Mouse (Mus musculus): ENCODE measurements around the gene Ahnak. TPM values are rescaled to one million over a fixed set of nuclear protein-coding genes. Genes with fewer than 3 reads are reported as not detected.
"Not testable (repeated sequence)": the region's sequence is repeated elsewhere in the genome, so short reads cannot be mapped to it uniquely, and the experiment has no call there.

Gene Ahnak
- polyA plus RNA-seq, 1 experiment from 2014 or later = 5.0 TPM

DNA sequence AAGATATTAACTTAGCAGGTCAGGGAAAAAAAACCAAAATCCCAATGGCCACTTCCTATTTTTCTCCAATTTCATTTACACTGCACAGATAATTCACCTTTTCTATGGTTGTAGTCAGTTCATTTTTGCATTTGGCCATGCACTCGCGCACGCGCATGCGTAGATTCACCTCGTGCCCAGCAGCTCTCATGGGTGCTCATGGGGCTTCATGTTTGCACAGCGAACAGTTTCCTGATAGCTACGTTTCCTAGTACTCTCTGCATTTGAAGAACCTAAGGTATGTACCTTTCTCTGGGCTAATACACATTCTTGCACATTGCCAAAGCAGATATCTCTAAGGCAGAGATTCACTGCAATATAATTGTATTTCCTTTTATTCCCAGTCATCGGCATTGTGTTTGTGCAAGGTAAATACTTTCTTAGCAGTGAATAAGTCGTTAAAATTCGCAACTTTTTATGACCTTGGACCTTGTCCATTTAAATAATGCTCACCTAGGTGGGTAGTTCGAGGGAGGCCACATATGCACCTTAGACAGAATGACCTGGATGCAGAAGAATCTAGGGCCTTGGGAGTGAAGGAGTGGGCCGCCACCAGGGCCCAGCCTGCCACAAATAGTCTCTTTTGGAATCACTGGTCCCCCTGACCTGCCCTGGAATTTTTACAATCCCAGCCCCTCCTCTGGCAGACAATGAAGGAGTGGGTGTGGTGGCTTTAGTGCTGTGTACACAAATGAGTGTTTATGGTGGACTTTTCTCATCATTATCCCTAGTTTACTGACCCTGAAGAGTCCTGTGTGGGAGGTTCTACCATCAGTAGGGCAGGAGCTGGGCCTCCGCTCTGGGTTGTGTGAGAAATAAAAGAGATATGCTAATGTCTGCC, 92.5 kb downstream of the Ahnak start:
- Histone ChIP-seq H3K4me2 (replicated peaks) (peak overlapping the region; percentile 40), H3K9ac (no peak overlapping the region), H3K36me3 (no peaks in the 10 kb centered on the region), H3K4me3 (no peak overlapping the region), H3K27ac (no peak overlapping the region), H3K4me1 (no peaks in the 10 kb centered on the region), H3K27me3 (replicated peaks) (no peaks in the 10 kb centered on the region), H3K9me3 (no peaks in the 10 kb centered on the region)
- 71% methylated on average over 14 of the region's 14 CpGs for WGBS
- peak; percentile 42 for ATAC-seq (ENCODE audit: low FRiP score, low read depth)

DNA sequence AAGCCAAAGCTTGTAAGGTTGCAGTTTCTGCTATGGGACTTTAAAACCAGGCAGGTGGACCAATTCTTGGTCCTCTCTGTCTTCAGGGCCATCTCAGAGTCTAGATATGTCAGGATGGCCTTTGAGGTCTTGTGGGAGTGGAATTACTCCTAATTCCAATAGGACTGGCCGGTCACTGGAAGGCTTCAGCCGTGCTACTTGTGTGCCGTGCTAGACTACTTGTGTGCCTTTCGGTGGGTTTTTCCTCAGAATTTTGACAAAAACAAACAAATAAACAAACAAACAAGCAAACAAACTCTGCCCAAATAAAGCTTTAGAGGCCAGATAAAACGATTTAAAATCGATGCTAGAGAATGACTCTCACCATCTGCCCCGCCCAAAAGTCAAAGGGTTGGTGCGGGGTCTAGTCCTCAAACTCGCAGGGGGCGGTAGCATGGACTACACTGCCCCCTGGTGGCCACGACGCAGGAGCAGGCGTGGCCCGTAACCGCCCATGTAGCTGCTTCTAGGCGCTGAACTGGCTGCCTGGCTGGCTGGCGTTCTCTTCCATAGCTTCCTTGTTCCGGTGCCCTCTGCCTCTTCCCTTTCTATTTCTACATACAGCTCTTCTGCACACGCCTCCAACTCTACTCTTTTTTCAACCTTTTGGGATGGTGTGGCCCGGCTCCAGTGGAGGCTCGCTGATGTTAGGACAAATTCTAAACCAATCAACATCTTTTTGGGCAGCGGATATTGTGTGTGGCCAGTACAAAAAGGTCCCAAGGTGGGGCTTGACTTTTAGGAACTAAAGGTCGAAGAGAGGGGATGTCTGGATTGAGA, 93.3 kb downstream of the Ahnak start:
- no peak overlapping the region for H3K9ac ChIP-seq
- H3K4me1 ChIP-seq = no peaks in the 10 kb centered on the region
- no peak overlapping the region for H3K27ac ChIP-seq
- WGBS = 12% methylated on average over 23 of the region's 23 CpGs
- no peaks in the 10 kb centered on the region for H3K36me3 ChIP-seq
- H3K27me3 ChIP-seq (replicated peaks) = no peaks in the 10 kb centered on the region
- no peak overlapping the region for H3K4me3 ChIP-seq
- peak; percentile 95 for ATAC-seq (ENCODE audit: low FRiP score, low read depth)
- peak overlapping the region; percentile 40 for H3K4me2 ChIP-seq (replicated peaks)
- H3K9me3 ChIP-seq = no peaks in the 10 kb centered on the region

DNA sequence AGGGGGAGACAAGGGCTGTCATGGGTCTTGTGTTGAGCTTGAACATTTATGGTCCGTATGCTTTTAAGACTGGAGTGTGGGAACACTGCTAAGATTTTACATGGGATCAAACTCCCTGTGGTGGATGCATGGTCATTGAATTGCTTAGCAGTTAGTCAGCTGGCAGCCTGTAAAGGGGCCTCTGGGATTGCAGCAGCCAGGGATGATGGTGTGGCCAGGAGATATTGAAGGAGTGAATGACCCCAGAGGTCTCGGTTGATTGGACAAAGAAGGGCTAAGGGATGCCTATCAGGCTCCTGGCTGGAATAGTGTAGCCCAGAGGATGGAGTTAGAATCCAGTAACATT, 93.9 kb downstream of the Ahnak start:
- H3K27me3 ChIP-seq (replicated peaks) = no peaks in the 10 kb centered on the region
- no peak overlapping the region for H3K9ac ChIP-seq
- 0 out of 2 replicates have a peak, but pooled peaks have one; percentile 39 for ATAC-seq (ENCODE audit: low FRiP score, low read depth)
- no peaks in the 10 kb centered on the region for H3K36me3 ChIP-seq
- 63% methylated on average over 2 of the region's 2 CpGs for WGBS
- no peak overlapping the region for H3K4me3 ChIP-seq
- H3K4me1 ChIP-seq = no peaks in the 10 kb centered on the region
- H3K4me2 ChIP-seq (replicated peaks) = 0 out of 2 replicates have a peak overlapping the region, but pooled peaks have one; percentile 40
- H3K9me3 ChIP-seq = no peaks in the 10 kb centered on the region
- H3K27ac ChIP-seq = no peak overlapping the region

DNA sequence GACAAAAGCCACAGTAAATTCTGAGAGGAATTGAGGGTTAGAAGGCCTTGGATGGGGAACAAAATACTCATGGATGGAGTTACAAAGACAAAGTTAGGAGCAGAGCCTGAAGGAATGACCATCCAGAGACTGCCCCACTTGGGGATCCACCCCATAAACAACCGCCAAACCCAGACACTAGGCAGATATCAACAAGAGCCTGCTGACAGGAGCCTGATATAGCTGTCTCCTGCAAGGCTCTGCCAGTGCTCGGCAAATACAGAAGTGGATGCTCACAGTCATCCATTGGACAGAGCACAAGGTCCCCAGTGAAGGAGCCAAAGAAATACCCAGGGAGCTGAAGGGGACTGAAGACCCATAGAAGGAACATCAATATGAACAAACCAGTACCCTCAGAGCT, 94.8 kb downstream of the Ahnak start:
- not testable (repeated sequence) for H3K4me1 ChIP-seq; ATAC-seq (ENCODE audit: low FRiP score, low read depth); H3K27me3 ChIP-seq (replicated peaks); H3K27ac ChIP-seq; H3K36me3 ChIP-seq; H3K4me3 ChIP-seq; H3K4me2 ChIP-seq (replicated peaks); H3K9ac ChIP-seq; H3K9me3 ChIP-seq
- 81% methylated on average over 2 of the region's 2 CpGs for WGBS

DNA sequence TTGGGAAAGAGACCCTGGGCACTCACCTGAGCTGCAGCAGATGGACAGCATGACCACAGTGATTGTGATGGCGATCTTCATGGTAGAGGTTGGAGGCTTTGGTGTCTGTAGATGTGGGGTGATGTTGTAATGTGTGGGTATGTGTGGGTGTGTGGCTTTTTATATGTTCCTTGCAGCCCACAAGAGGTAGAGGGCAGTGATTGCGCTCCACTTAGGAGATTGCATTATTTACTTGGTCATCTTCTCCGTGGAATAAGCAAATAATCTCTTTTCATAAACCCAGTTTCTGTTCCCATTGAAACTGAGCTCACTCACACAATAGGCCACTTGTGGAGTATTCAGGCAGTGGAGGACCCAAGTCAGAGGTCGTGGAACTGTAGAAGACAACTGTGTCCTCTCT, 98.7 kb downstream of the Ahnak start, which contains the start of gene Scgb1a1:
TSS of gene Scgb1a1 (minus strand) at position 138 of the 400 bp plus-strand sequence.
- H3K9me3 ChIP-seq = no peaks in the 10 kb centered on the region
- 82% methylated on average over 4 of the region's 4 CpGs for WGBS

DNA sequence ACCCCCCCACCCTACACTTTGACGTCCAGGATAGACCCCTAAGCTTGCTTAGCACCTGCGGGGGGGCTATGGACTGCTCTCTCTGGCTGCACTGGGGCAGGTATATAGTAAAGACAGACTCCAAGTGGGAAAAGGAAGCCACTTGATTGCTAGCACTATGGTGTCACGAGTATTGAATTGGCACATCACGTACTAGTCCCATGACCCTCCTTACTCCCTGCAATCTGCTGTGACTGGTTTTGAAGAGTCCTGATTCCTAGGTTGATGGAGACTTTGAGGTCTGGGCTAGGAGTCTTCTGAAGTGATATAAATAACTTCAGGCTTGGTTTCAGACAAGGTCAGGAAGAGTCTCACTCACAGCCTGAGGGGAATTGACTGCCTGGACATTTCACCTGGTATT, 101.1 kb downstream of the Ahnak start:
- no peaks in the 10 kb centered on the region for H3K36me3 ChIP-seq
- H3K27ac ChIP-seq = no peak overlapping the region
- H3K9ac ChIP-seq = no peak overlapping the region
- no peaks in the 10 kb centered on the region for H3K4me1 ChIP-seq
- no peak overlapping the region for H3K4me2 ChIP-seq (replicated peaks)
- H3K4me3 ChIP-seq = no peak overlapping the region
- 76% methylated on average over 4 of the region's 4 CpGs for WGBS
- ATAC-seq (ENCODE audit: low FRiP score, low read depth) = no peak
- H3K9me3 ChIP-seq = no peaks in the 10 kb centered on the region
- H3K27me3 ChIP-seq (replicated peaks) = no peaks in the 10 kb centered on the region

More for the DNA sequence above, 98.7 kb downstream of the Ahnak start, which contains the start of gene Scgb1a1:
- Histone ChIP-seq H3K27me3 (replicated peaks) (no peaks in the 10 kb centered on the region), H3K9ac (no peak within 1 kb of the TSS), H3K36me3 (no peaks in the 10 kb centered on the region), H3K4me1 (no peaks in the 10 kb centered on the region), H3K4me3 (no peak within 1 kb of the TSS), H3K4me2 (replicated peaks) (no peak within 1 kb of the TSS), H3K27ac (no peak within 1 kb of the TSS)
- ATAC-seq (ENCODE audit: low FRiP score, low read depth) = no peak

DNA sequence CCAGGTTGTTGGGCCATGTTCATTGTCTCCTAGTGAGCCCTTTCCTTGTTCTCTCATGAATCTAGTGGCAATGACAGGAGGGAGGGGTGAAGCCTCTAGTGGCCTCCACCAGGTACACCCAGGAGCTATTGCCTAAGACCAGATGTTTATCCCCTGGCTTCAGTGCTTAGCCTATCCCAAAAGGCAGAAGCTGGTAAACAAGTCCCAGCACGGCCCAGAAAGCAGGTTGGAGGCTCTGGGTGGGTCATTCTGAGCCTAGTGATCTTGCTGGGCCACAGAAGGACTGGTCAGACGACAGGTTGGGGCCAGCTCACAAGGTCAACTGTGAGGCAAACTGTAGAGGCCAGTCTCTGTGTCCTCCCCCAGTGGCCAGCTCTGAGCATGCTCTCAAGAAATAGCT, 101.6 kb downstream of the Ahnak start:
- H3K9me3 ChIP-seq = no peaks in the 10 kb centered on the region
- no peak for ATAC-seq (ENCODE audit: low FRiP score, low read depth)
- H3K4me3 ChIP-seq = no peak overlapping the region
- H3K9ac ChIP-seq = no peak overlapping the region
- 63% methylated on average over 2 of the region's 2 CpGs for WGBS
- no peaks in the 10 kb centered on the region for H3K27me3 ChIP-seq (replicated peaks)
- no peak overlapping the region for H3K4me2 ChIP-seq (replicated peaks)
- no peak overlapping the region for H3K27ac ChIP-seq
- H3K36me3 ChIP-seq = no peaks in the 10 kb centered on the region
- no peaks in the 10 kb centered on the region for H3K4me1 ChIP-seq

DNA sequence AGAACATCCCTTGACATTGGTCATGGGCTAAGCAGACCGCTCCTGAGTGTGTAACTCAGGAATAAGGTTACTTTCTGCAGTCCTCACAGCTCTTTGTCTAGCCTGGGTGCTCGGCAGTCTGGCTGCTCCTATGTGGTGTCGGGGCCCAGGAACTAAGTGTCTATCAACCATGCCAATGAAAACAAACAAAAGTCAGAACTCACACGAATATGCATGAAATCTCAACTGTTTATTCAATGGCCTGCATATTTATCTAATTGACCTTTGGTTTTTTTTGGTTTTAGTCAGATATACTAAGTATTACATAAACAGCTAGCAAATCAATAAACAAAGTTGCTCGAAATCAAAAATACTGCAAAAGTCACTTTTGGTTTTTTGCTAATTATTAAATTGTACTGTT, 106.0 kb downstream of the Ahnak start:
- WGBS = 78% methylated on average over 5 of the region's 5 CpGs
- H3K27me3 ChIP-seq (replicated peaks) = no peaks in the 10 kb centered on the region

DNA sequence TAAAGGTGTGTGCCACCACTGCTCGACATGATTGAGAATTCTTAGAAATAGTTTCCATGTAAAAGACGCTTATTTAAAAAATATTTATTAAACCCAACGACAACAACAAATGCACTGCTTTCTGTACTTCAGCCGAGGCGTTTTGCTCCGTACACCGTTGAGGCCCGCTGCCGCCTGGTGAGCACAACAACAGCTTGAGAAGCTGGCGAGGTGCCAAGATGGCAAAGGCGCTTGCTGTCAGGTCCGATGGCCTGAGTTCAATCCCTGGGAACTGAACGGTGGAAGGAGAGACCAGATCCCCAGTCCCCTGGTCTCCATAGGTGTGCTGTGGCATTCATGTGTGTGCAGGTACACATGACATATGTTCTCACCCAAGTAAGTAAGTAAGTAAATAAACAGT, 108.4 kb downstream of the Ahnak start:
- Histone ChIP-seq H3K4me1 (no peaks in the 10 kb centered on the region), H3K4me3 (no peak overlapping the region), H3K9ac (no peak overlapping the region), H3K27me3 (replicated peaks) (no peaks in the 10 kb centered on the region), H3K4me2 (replicated peaks) (no peak overlapping the region), H3K27ac (no peak overlapping the region), H3K9me3 (no peaks in the 10 kb centered on the region), H3K36me3 (no peaks in the 10 kb centered on the region)
- no peak for ATAC-seq (ENCODE audit: low FRiP score, low read depth)
- WGBS = 88% methylated on average over 13 of the region's 13 CpGs

More for the DNA sequence above, 106.0 kb downstream of the Ahnak start:
- H3K9ac ChIP-seq = no peak overlapping the region
- no peak overlapping the region for H3K4me2 ChIP-seq (replicated peaks)
- H3K4me1 ChIP-seq = no peaks in the 10 kb centered on the region
- no peaks in the 10 kb centered on the region for H3K9me3 ChIP-seq
- no peak overlapping the region for H3K4me3 ChIP-seq
- no peak for ATAC-seq (ENCODE audit: low FRiP score, low read depth)
- H3K36me3 ChIP-seq = no peaks in the 10 kb centered on the region
- no peak overlapping the region for H3K27ac ChIP-seq

DNA sequence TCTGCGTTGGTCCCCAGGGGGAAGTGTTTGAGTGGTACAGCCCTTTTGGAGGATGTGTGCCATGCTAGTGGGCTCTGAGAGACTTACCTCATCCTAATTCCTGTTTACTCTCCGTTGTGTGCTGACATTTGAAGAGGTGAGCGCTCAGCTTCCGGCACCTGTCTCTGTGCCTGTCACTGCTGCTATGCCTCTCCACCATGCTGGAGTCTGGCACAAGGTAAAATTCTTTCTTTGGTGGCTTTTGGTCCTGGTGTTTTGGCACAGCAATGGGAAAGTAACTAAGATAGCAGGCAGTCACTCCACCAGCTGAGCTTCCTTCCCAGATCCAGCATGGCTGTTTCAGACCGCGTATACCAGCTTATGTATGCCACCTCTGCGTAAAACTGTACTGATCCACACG, 110.7 kb downstream of the Ahnak start:
- Histone ChIP-seq H3K27ac (no peak overlapping the region), H3K4me3 (no peak overlapping the region), H3K36me3 (no peaks in the 10 kb centered on the region), H3K4me2 (replicated peaks) (no peak overlapping the region), H3K27me3 (replicated peaks) (no peaks in the 10 kb centered on the region), H3K9me3 (no peaks in the 10 kb centered on the region), H3K9ac (no peak overlapping the region), H3K4me1 (no peaks in the 10 kb centered on the region)
- ATAC-seq (ENCODE audit: low FRiP score, low read depth) = no peak
- WGBS = 92% methylated on average over 8 of the region's 8 CpGs

DNA sequence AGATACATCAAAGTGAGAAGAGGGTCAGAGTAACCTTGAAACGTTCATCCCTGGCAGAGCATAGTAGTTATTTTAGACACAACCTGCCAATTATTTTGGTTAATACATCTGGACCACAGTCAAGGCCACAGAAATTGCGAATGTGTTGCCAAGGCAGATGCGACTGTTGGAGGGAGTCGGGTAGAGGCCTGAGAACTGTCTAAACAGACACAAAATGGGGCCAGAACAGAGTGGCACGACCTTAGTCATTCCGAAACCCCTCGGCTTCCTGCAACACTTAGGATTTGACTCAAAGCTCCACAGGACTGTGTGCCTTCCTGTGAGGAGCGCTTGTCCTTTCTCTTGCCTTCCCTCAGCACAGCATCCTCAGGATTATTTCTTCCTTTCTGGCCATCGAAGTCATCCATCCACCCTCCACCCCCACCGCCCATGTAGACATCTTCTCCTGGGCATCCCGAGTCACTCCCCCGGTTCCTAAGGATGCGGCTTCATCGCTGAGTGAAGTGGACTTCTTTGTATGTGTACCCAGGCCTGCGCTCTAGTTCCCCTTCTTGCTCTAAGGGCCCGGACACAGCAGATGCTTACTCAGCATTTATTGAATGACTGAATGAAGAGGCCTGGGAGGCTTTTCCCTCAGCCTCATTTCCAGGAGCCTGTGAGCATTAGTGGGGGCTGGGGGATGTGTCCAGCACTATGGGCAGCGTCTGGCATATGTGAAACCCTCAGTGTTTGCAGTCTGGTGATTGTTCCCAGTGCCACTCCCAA, 111.4 kb downstream of the Ahnak start:
- Histone ChIP-seq H3K4me2 (replicated peaks) (no peak overlapping the region), H3K4me3 (no peak overlapping the region), H3K9me3 (no peaks in the 10 kb centered on the region), H3K9ac (no peak overlapping the region), H3K4me1 (no peaks in the 10 kb centered on the region), H3K36me3 (no peaks in the 10 kb centered on the region), H3K27me3 (replicated peaks) (no peaks in the 10 kb centered on the region), H3K27ac (no peak overlapping the region)
- no peak for ATAC-seq (ENCODE audit: low FRiP score, low read depth)
- WGBS = 87% methylated on average over 17 of the region's 17 CpGs

DNA sequence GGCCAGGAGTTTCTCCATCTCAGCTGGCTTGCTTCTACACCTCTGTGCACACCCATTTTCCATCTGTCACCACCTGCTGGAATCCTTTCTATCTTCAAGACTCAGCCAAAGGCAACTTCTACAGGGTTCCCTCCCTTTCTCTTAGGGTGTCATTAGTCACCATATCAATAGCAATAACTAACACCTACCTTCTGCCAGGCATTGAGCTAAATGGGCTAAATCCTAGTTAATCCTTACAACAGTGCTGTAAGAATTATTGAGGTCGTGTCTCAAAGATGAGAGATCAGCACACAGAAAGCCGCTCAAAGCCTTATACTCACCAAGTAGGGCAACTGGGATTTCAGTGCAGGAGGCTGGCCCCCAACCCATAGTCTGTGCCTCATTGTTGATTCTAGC, 112.0 kb downstream of the Ahnak start:
- Histone ChIP-seq H3K36me3 (no peaks in the 10 kb centered on the region), H3K4me2 (replicated peaks) (no peak overlapping the region), H3K4me3 (no peak overlapping the region), H3K27me3 (replicated peaks) (no peaks in the 10 kb centered on the region), H3K27ac (no peak overlapping the region), H3K9ac (no peak overlapping the region), H3K4me1 (no peaks in the 10 kb centered on the region), H3K9me3 (no peaks in the 10 kb centered on the region)
- no peak for ATAC-seq (ENCODE audit: low FRiP score, low read depth)
- 85% methylated on average over 2 of the region's 2 CpGs for WGBS

All from neural tube, embryonic 12.5 days (tissue).